Mouse (Mus musculus) heart, postnatal 0 days (tissue): Measurements from ENCODE around the gene Ccdc144b. TPM values are rescaled to one million over a fixed set of nuclear protein-coding genes. Genes with fewer than 3 reads are reported as not detected.

ENCODE experiments used
- ATAC-seq: fragments of 200-750 bp; cut with Nextera tagmentation; 2 replicates; pipeline ENCODE4 v1.8.0; 2017; ENCODE audit warnings: low read depth, moderate number of reproducible peaks, moderate library complexity; ENCODE audit not compliant: insufficient read depth
- DNase-seq: peaks from one replicate; pipeline ENCODE4 v3.0.0-alpha.2; 2016; ENCODE audit warnings: low spot score
- H3K27ac ChIP-seq: fragments of 300-500 bp; sonication (generic); 2 replicates; pipeline ENCODE4 v1.5.1; 2014; ENCODE audit warnings: low read depth, mild to moderate bottlenecking
- H3K27me3 ChIP-seq: fragments of 300-500 bp; sonication (generic); 2 replicates; pipeline ENCODE4 v1.6.1; 2014; ENCODE audit warnings: low read length, mixed read lengths; ENCODE audit not compliant: control insufficient read depth, insufficient read depth
- H3K36me3 ChIP-seq: fragments of 300-500 bp; sonication (generic); replicated peaks from 2 replicates; pipeline ENCODE4 v1.6.1; 2014; ENCODE audit warnings: low read length, mixed read lengths; ENCODE audit not compliant: control insufficient read depth, insufficient read depth
- H3K4me1 ChIP-seq: fragments of 300-500 bp; sonication (generic); 2 replicates; pipeline ENCODE4 v1.6.1; 2014; ENCODE audit warnings: antibody characterized with exemption; ENCODE audit not compliant: control insufficient read depth, insufficient read depth
- H3K4me2 ChIP-seq: fragments of 300-500 bp; sonication (generic); 2 replicates; pipeline ENCODE4 v1.6.1; 2014; ENCODE audit warnings: low read depth, mild to moderate bottlenecking, low read length, moderate library complexity
- H3K4me3 ChIP-seq: fragments of 300-500 bp; sonication (generic); 2 replicates; pipeline ENCODE4 v1.5.1; 2014; ENCODE audit warnings: low read depth, low read length
- H3K9ac ChIP-seq: fragments of 300-500 bp; sonication (generic); replicated peaks from 2 replicates; pipeline ENCODE4 v1.6.1; 2014; ENCODE audit warnings: low read depth, low read length, mixed read lengths
- H3K9me3 ChIP-seq: fragments of 300-500 bp; sonication (generic); replicated peaks from 2 replicates; pipeline ENCODE4 v1.6.1; 2016; ENCODE audit warnings: low read length; ENCODE audit not compliant: control insufficient read depth
- CTCF ChIP-seq: IDR thresholded peaks from 2 replicates; pipeline ENCODE4 v1.5.1; 2016; ENCODE audit warnings: antibody characterized with exemption, control low read depth, low read depth
- EP300 ChIP-seq: IDR thresholded peaks from 2 replicates; pipeline ENCODE4 v1.6.1; 2016; ENCODE audit warnings: antibody characterized with exemption, low read depth
- WGBS: fragments of 180-500 bp; shearing (Covaris S2); extraction: QIAGEN DNeasy Blood & Tissue Kit; methylation state at CpG from one replicate; pipeline ENCODE4 v1.1.7; 2014; 5-methylcytosine and 5-hydroxymethylcytosine counted together
- polyA plus RNA-seq: library from polyadenylated mRNA; unstranded; fragments of >200 nt; fragmentation: Nextera tagmentation; extraction: Ambion mirVana; gene quantifications from 2 replicates; pipeline ENCODE4 v1.2.1, GENCODE M21; 2015
- total RNA-seq: library from RNA; depleted of rRNA; stranded (reverse); fragments of >200 nt; gene quantifications from 2 replicates; pipeline ENCODE4 v1.2.3, GENCODE M21; 2014; ENCODE audit warnings: low replicate concordance

The Ccdc144b gene
- total and polyA plus RNA-seq, 2 experiments from 2014 or later: 0.04 TPM; not detected in 1

DNA sequence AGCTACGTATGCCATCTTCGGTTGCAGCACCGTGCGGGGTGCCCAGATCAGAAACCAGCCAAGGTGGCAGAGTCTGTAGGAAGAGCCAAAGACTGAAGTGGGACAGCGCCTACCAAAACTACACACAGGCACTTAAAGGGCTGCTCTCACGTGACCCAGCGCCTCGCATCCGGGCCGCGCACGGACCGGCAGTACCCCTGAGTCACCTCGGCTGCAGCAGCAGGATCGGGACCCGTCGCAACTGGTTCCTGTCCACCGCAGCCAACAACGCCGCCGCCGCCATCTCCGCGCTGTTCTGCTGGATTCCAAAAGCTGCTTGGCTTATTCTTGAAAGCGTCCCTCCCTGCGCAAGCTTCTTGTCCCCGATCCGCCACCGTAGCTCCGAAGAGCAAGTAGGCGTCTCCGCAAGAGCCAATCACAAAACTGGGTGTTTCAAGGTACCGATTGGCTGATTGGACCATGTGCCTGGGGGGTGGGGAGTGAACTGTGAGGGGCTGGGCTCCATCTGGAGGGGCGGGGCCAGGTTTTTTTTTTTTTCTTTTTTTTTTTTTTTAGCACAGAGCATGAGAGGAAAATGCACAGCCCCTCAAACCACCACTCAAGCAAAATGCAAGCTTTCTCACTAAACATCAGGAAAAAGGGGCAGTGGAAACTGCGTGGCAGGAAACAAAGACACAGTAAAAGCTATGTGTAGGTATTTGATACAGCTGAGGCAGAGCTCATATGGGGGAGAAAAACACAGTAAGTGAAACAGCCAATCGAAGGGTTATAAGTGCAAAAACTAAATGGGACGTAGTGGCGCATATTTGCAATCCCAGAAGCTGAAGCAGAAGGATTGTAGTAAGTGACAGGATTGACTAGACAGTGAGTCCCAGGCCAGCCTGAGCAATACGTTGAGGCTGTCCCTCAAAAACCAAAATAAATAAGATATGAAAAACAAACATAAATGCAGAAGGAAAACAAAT lies 52.8 kb downstream of the Ccdc144b start, which contains the start of gene Mccc1:
TSS of gene Mccc1 (minus strand) at position 404 of the 965 bp plus-strand sequence.
- peak within 1 kb of the TSS; percentile 65 for H3K9ac ChIP-seq
- no peaks in the 10 kb centered on the region for H3K9me3 ChIP-seq
- peak within 1 kb of the TSS; percentile 67 for H3K4me3 ChIP-seq
- TF ChIP-seq CTCF (no peak), EP300 (peak; percentile 68; the same call in 1 of the 2 replicates)
- peak within 1 kb of the TSS; percentile 87 for H3K27ac ChIP-seq
- H3K4me2 ChIP-seq: peak within 1 kb of the TSS; percentile 72
- WGBS: 5% methylated on average over 39 of the region's 39 CpGs
- ATAC-seq (peak; percentile 99), DNase-seq (peak; percentile 97)
- no peaks in the 10 kb centered on the region for H3K27me3 ChIP-seq
- no peaks in the 10 kb centered on the region for H3K36me3 ChIP-seq
- peaks cover 9% of the 10 kb centered on the region for H3K4me1 ChIP-seq

DNA sequence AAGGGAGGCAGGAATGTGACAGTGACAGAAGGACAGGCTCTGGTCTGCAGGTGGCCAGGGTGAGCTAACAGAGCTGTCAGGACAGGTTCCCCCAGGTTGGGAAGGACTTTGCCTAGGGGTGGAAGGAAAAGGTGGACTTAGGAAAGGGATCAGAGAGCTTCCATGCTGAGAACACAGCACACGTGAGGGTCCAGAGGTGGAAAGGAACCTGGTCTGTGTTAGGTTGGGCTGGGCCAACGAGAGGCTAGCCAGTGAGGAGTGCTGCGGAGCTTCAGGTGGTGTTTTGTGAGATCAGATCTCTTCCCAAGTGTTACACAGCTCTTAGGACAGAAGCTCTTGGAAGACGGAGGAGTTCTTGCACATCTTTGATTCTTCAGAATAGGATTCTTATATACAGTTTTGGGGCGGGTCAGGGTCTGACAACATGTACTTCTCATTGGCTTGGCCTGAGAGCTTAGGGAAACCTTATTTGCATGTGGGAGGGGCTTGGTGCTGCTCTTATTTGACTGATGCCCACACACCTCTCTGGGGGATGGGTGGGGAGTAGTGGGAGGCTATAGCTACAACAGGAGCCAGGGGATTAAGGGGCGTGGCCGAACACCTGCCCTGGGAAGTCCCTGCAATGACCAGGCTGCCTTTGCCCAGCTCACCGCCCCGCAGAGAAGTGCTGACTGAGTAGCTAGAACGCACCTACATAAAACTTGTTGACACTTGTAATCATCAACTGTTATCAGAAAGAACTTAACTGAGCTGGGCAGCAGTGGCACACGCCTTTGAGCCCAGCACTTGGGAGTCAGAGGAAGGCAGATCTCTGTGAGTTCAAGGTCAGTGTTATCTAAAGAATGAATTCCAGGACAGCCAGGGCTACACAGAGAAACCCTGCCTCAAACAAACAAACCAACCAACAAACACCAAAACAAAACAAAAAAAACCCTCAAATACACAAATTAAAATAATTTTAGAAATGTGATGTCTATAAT lies 58.5 kb downstream of the Ccdc144b start:
- no peak overlapping the region for H3K9ac ChIP-seq
- H3K27me3 ChIP-seq: no peaks in the 10 kb centered on the region
- no peaks in the 10 kb centered on the region for H3K9me3 ChIP-seq
- H3K36me3 ChIP-seq: peaks cover 19% of the 10 kb centered on the region
- DNase-seq (no peak), ATAC-seq (peak; percentile 65)
- peaks cover 19% of the 10 kb centered on the region for H3K4me1 ChIP-seq
- no peak overlapping the region for H3K4me3 ChIP-seq
- H3K4me2 ChIP-seq: no peak overlapping the region
- 42% methylated on average over 11 of the region's 11 CpGs for WGBS
- TF ChIP-seq CTCF (no peak), EP300 (no peak)
- peak overlapping the region; percentile 44 for H3K27ac ChIP-seq

DNA sequence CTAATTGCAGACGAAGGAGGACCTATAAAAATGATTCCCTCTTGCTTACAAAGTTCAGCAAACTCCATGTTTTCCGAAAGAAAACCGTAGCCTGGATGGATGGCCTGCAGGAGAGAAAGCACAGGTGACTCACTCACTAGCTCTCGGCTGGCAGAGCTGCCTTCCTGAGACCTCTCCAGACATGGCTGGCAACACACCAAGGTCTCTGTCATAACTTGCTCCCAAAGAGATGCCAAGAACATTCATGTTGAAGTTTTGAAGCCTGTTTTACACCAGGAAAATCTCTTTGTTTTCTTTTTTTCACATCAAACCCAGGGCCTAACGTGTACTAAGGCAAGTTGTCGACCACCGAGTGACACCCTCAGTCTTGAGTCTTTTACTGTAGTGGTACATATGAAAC lies 62.6 kb downstream of the Ccdc144b start:
- Histone ChIP-seq H3K27me3 (no peaks in the 10 kb centered on the region), H3K36me3 (peaks cover 50% of the 10 kb centered on the region)
- WGBS: 80% methylated on average over 7 of the region's 7 CpGs

DNA sequence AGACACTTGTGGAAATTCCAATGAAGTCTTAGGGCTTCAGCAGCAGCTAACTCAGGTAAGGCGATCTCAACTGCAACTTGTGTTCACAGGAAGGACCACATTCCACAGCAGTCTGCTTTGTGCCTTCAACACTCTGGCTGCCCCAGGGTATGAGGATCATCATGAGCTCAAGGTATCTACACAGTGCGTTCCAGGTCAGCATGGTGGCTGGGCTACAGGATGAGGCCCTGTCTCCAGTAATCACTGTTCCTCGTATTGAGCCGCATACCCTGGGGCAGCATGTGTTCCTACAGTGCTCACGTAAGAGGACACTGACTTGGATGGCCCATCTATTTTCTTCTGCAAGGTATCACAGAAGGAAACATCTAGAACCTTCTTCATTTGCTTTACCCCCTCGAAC lies 65.3 kb downstream of the Ccdc144b start:
- no peak overlapping the region for H3K4me2 ChIP-seq
- peaks cover 62% of the 10 kb centered on the region for H3K36me3 ChIP-seq
- no peak for TF ChIP-seq EP300
- no peak for TF ChIP-seq CTCF
- no peak overlapping the region for H3K9ac ChIP-seq
- no peak overlapping the region for H3K27ac ChIP-seq
- no peaks in the 10 kb centered on the region for H3K9me3 ChIP-seq
- H3K4me3 ChIP-seq: no peak overlapping the region
- H3K4me1 ChIP-seq: no peaks in the 10 kb centered on the region
- DNase-seq: no peak
- ATAC-seq: no peak
- WGBS: 92% methylated on average over 6 of the region's 6 CpGs
- H3K27me3 ChIP-seq: no peaks in the 10 kb centered on the region

More for the DNA sequence above, 62.6 kb downstream of the Ccdc144b start:
- Histone ChIP-seq H3K4me3 (no peak overlapping the region), H3K9ac (no peak overlapping the region), H3K4me1 (peaks cover 12% of the 10 kb centered on the region), H3K27ac (no peak overlapping the region), H3K4me2 (no peak overlapping the region), H3K9me3 (no peaks in the 10 kb centered on the region)
- TF ChIP-seq EP300: no peak
- TF ChIP-seq CTCF: no peak
- DNase-seq (no peak), ATAC-seq (no peak)

DNA sequence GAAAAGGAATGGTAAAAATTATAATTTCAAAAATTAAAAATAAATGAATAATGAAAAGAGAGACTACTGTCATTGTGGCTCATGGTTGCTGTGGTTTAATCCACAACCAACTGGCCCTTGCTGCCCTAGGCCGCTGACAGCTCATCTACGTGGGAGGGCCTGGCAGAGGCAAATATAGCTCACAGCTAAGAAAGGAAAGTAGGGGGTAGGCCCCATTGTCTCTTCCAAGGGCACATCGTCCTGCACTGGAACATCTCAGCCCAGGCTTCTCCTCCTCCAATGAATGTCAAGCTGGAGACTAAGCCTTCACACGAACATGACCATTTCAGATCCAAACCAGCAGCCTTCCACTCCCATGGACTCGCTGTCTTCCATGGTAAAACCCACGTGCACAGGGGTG lies 67.1 kb downstream of the Ccdc144b start:
- Histone ChIP-seq H3K4me3 (no peak overlapping the region), H3K36me3 (peaks cover 76% of the 10 kb centered on the region), H3K4me1 (no peaks in the 10 kb centered on the region), H3K4me2 (no peak overlapping the region), H3K9me3 (no peaks in the 10 kb centered on the region), H3K27me3 (no peaks in the 10 kb centered on the region), H3K9ac (no peak overlapping the region), H3K27ac (peak overlapping the region; percentile 56)
- DNase-seq: peak; percentile 17
- ATAC-seq: peak; percentile 73
- TF ChIP-seq EP300 (no peak), CTCF (no peak)
- WGBS: 46% methylated on average over 6 of the region's 6 CpGs
